Mouse (Mus musculus): ENCODE data around the gene Cops9.

Cops9 gene

DNA sequence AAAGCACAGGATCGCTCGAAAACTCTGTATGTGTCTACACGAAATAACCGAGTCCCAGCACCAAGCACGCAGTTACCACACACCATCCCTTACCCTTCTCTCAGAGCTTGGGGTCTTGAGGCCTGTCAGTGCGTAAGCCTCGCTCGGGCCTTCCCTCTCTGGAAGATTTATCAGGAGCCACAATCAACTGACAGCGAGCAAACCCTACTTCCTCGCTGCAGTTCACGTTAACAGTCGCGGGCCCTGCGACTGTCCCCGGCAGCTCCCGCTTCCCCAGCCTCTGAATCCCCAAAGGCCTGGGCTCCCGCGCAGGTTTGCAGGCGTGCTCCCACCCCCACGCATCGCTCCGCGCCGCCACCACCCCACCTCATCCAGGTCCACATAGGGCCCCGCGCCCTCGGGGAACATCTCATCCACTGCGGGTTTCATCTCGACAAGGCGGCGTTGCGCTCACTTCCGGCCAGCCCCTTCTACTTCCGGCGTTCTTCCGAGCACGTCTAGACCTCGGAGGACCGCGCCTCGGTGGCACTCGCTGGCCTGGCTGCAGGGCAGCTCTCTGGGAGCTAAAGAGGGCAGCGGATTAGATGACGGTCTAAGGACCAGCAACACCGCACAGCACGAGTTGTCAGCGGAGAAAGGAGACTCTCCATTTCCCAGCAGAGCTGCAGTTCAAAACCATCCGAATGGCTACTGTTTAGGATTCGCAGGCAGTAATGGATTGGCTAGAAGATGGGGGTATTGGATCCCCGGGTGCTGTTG is at the start of gene Cops9:
Gene Cops9, minus strand, starts transcription at position 472 of the 759 bp plus-strand sequence.
- DNase-seq = peak; percentile 89

DNA sequence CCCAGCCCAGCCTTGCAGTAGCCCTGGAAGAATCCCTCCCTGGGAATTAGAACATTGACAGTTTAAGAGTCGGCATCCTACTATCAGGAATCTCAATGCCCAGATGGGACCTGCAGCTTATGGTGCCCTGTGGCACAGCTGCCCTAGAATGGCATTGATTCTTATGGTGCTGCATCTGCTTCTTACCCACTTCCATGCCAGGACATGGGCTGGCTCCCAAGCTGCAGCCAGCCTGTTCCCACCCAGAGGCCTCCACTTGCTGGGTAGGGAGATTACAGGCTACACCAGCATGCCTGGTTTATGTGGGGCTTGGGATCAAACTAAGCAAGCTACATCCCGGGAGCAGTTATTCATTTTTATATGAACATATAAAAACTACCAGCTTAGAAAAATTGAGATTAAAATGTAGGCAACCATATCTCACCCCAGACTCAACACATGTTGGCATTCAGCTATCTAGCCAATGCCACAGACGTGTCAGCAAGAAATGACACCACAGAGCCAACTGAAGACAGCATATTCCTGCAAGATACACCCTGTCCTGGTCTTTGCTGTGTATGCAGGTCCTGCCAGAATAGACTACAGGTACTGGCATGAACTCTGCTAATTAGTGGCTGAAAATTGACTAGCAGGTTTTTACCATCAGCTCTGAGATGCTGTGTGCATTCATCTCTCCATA is 49.5 kb upstream of the Cops9 start:
- DNase-seq = no peak

- no peak for DNase-seq
Measured at GRCm38 (mm10) chr1:92686994-92687393, 45.2 kb upstream of the Cops9 start.

- DNase-seq = no peak
Measured at GRCm38 (mm10) chr1:92683151-92683550, 41.4 kb upstream of the Cops9 start.

DNA sequence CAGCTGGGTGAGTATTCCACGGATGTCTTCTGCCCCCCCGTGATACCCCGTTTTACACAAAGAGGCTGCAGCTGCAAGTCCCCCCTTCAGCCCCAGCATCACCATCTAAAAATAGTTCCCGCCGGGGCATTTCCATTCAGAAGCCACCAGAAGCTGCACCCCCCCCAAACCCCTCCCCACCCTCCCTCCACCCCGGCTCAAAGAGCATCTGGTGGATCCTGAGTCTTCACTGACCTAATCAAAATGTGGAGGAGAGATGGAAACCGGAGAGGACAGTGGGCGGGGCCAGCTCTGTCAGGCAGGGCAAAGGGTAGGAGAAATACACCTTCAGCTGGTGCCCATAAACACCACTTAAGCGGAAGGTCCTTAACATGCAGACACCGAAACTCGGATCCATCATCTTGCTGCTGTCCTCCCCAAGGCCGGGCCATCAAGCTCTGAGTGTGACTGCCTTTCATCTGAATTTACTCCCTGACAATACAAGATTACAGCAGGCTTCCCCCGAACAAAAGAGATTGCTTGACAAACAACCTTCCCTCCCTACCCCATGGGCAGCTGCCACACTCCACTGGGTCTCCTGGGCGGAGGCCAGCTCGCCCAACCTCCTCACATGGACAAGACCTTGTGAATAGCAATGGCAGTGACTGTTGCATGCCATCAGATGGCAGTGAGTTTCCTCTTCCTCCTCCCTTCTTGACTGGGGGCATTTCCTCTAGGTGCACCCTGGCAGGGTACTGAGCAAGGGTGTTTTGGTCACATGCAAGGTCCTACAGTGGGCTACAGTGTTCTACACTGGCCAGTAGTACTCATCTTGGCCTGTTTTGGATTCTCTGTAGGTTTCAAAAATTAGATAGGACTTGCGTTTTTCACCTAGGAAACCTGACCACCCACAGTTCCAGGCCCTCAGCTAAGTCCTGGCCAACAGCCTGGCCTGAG is 39.2 kb upstream of the Cops9 start:
- DNase-seq = no peak

- no peak for DNase-seq
Measured at GRCm38 (mm10) chr1:92678757-92679156, 37.0 kb upstream of the Cops9 start.

DNA sequence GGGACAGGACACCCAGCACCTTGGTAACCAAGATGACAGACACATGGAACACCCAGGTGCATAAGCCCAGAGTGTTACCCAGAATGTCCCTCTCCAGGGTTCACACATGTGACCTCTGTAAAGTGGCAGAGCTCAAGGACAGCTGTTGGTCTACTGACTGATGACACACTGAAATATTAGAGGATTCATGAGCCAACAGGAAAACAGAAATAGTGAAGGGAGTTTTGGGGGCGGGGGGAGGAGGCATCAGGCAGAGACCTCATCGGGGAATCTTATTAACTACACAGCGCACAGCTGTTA is 34.8 kb upstream of the Cops9 start:
- DNase-seq = no peak

DNA sequence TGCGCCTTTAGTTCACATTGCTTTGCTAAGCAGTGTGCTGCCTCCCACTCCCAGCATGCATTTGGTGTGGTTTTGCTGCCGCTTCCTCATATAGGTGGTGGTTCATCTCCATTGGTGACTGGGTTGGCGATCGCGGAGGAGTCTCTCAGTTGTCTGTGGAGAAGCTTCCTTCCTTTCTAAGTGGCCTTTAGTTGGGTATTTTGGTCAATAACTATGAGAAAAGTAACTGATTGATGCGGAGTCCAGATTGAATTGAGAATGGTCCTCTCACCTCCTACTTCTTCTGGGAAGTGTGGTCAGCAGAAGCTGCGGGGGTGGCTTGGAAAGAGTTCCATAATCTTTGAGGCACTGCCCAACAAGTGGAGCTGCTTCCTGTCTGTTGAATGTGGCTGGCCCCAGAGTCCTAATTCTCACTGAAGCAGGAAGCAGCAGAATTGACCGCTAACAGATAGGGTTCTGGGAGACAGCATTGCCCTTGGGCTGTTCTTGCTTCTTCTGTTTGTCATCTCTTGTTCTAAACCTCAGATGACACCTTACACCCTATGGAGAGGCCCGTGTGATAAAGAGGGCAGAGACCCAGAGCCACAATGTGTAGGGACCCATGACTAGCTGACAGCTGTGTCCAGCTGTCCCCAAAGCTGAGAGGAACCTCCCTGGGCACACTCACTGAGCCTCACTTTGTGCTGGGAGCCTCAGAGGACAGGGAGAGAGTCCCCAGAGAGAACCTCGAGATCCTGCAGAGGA is 34.3 kb upstream of the Cops9 start:
- DNase-seq = peak; percentile 37

GRCm38 (mm10) chr1:92673258-92673782 is 31.5 kb upstream of the Cops9 start:
- no peak for DNase-seq

GRCm38 (mm10) chr1:92671326-92671725 is 29.5 kb upstream of the Cops9 start:
- DNase-seq = no peak

DNA sequence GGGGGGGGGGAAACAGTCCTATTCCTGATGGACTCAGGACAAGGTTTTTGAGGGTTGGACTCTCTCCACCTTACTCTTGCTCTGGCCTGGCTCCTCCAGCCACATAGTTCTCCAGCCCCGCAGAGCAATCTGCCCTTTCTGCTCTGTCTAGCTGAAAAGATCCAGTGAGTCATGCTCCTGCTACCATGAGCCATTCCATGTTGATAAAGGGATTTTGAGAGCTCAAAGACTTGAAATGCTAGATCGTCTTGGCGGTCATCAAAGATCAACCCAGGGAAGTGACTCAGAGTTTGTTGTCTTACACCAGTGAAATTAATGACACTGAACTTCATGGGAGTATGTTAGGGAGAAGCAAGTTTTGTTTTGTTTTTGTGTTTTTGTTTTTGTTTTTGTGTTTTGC is 27.6 kb upstream of the Cops9 start:
- no peak for DNase-seq

- DNase-seq = no peak
Measured at GRCm38 (mm10) chr1:92667106-92667505, 25.3 kb upstream of the Cops9 start.

DNA sequence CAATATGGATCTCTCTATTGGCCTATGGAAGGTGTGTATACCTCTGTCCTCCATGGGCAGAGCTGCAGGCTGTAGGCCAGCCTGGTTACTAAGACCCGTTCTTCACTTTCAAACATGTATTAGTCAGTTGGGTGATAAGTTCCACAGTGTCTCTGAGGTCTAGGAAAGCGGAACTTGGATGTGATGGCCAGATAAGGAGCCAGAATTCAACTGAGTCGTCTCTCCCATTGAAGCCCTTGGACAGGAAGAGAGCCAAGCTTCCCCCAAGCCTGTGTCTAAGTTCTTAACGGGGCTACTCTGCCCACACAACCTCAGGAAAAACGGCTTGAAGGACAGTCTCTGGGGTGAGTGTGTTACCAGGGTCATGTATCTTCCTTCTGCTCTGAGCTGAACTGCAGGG is 17.6 kb upstream of the Cops9 start:
- DNase-seq = no peak

- DNase-seq = no peak
Measured at GRCm38 (mm10) chr1:92657025-92657820, 15.4 kb upstream of the Cops9 start.

- DNase-seq = no peak
Measured at GRCm38 (mm10) chr1:92654676-92655075, 12.9 kb upstream of the Cops9 start.

- DNase-seq = no peak
Measured at GRCm38 (mm10) chr1:92653179-92653578, 11.4 kb upstream of the Cops9 start.

DNA sequence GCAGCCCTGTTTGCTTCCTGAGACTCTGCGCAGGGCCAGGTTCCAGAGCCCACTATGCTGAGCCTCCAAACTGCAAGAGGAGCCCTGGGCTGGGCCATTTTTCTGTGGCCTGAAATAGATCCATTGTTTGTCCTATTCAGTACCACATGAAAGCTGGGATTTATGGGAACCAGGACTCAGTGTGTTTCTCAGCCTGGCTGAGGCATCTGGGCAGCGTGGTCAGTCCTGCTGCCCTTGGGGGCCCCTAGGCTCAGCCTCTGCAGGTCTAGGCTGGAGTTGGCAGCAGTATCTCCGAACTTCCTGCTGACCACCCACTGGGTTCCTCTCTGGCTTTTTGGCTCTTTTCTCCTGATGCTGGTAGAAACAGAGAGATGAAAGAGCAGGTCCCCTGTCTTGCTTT is 9.7 kb upstream of the Cops9 start:
- no peak for DNase-seq

- DNase-seq = peak; percentile 80
Measured at GRCm38 (mm10) chr1:92648673-92649072, 6.9 kb upstream of the Cops9 start, which contains the start of gene Otos. Otos (minus strand) TSS chr1:92648841.

GRCm38 (mm10) chr1:92648197-92648596 is 6.4 kb upstream of the Cops9 start:
- DNase-seq = peak; percentile 32

- peak; percentile 76 for DNase-seq
Measured at GRCm38 (mm10) chr1:92647752-92648151, 6.0 kb upstream of the Cops9 start.

- no peak for DNase-seq
Measured at GRCm38 (mm10) chr1:92647026-92647425, 5.2 kb upstream of the Cops9 start.

GRCm38 (mm10) chr1:92646601-92647000 is 4.8 kb upstream of the Cops9 start:
- DNase-seq = peak; percentile 2

Data from thymus, postnatal 4 days (tissue).